Mouse (Mus musculus) left cerebral cortex, postnatal 25 days (tissue): ENCODE data around the gene Slc19a3. TPM values are rescaled to one million over a fixed set of nuclear protein-coding genes. Genes with fewer than 3 reads are reported as not detected.

Experiments used
- DNase-seq, 2 experiments: peaks; one replicate each; pipeline ENCODE4 v3.0.0; 2022; ENCODE audit warnings: low spot score in 2 of 2, mixed read lengths in 1 of 2
- intact Hi-C: fragments of 180-260 bp; cut with DNase I; formaldehyde crosslinking; loops from one replicate; pipeline ENCODE4 v1.15.1; 2025
- total RNA-seq, 2 experiments: library from RNA; stranded (reverse); gene quantifications; 2 replicates each; pipeline ENCODE4 v1.2.3; 2021

Gene Slc19a3
- total RNA-seq: 1 to 10 TPM; 2.8 to 2.9 TPM

DNA sequence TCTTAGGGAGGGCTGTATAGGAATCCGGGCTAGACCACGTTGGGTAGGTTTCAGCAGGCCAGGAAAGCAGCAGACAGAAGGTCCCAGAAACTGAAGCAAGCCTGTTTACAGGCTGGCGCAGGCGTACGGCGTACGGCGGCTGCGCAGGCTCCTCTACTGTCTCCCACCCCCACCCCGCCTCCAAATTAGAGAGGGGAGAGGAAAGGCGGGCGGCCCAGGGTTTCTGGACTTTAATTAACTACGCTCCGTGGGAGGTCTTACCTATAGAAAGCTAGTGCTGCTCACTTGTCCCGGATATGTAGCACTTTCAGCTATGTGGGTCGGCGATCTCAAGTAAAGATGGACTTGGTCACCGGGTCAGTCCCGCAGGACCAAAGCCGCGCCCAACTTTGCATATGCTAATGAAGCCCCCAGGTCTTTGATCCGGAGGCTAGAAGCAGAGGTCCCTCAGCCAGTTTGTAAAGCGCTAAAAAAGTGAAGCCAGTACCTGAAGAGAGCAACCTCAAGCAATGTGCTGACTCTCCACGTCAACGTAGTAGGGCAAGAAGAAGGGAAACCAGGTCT is at the start of gene Slc19a3:
Gene Slc19a3, minus strand, starts transcription at position 340 of the 564 bp plus-strand sequence.
- intact Hi-C loops: no loop called here

DNA sequence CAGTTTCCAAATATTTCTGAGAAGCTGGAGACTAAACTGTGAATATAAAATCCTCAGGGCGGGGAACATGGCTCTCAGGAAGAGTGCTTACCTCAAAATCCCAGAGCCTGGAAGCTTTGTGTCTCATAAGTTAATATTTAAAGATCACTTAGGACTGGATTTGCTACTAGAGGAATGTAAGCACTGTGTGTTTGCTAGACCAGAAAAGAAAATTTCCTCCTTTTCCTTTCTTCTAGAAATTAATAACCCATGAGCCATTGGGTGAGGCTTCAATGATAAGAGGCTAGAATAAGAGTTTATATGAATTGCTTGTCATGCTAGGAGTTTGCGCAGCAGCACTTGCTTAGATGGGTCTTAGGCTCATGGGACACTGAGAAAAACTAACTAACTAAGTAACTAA is 46.5 kb upstream of the Slc19a3 start:
- intact Hi-C loops: no loop called here
- DNase-seq: no peak

More for the DNA sequence above, at the start of gene Slc19a3:
- DNase-seq: peak; percentile 32 to 59

DNA sequence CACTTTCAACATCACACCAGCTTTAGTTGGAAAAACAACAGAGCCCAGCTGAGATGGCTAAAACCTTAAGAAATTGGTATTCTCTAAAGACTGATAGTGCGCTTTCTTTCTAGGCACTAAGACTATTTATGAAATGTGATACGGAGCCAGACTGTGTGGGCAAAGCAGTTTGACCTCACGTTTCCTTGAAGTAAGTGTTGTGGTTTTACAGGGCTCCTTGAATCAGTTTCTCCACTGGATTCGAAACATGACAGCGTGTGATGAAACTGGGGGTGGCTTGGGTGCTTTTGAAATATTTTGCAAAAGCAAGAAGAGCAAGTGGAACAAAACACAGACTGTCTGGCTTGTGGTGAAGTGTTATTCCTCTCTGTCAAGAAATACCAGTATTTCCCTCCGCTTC is 38.8 kb upstream of the Slc19a3 start:
- DNase-seq: peak; percentile 7 to 21
- intact Hi-C loops: loop anchor here (5.0 kb wide), 1 partner anchor 285 kb away; no protein-coding TSS in a partner anchor

GRCm38 (mm10) chr1:83076190-83076917 is 38.1 kb upstream of the Slc19a3 start:
- peak; percentile 47 to 55 for DNase-seq
- intact Hi-C loops: loop anchor here (5.0 kb wide), 1 partner anchor 284 kb away; no protein-coding TSS in a partner anchor

DNA sequence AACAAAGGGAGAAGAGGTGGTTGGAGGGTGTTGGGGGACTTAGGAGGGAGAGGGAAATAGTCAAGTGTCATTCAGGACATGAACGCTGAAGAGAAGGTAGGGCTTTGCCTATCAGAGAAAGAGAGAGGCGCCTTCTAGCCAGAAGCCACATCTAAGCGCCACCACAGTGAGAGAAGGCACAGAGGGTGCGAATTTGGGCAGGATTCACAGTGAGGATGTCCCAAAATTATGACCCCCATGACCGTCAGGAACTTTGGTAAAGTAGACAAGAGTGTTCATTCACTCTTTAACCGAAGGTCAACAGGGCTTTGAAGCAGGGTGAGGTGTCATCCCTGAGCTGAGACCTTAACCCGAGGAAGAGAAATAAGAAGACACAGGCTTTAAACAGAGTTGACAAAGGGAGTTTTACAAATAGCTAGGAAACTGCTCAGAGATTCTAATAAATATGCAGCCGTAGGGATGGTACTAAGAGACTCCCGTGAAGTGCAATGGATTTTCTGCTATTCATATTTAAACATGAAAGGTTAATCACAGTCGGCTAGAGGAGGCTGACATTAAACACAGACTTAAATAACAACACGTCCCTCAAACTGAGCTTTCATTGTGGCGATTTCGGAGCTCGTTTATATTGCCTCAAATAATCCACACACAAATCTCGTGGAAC is 37.4 kb upstream of the Slc19a3 start:
- intact Hi-C loops: loop anchor here (5.0 kb wide), 1 partner anchor 283 kb away; no protein-coding TSS in a partner anchor

GRCm38 (mm10) chr1:83067205-83067604 is 29.0 kb upstream of the Slc19a3 start:
- intact Hi-C loops: loop anchor here (5.0 kb wide), 1 partner anchor 650 kb away; no protein-coding TSS in a partner anchor
- DNase-seq: peak in 1 of 2 experiments; percentile 33

More for the DNA sequence above, 37.4 kb upstream of the Slc19a3 start:
- no peak for DNase-seq

- intact Hi-C loops: loop anchor here (5.0 kb wide), 1 partner anchor 651 kb away; no protein-coding TSS in a partner anchor
- peak in 1 of 2 experiments; percentile 29 for DNase-seq
Observed at GRCm38 (mm10) chr1:83066577-83066976, 28.3 kb upstream of the Slc19a3 start.

DNA sequence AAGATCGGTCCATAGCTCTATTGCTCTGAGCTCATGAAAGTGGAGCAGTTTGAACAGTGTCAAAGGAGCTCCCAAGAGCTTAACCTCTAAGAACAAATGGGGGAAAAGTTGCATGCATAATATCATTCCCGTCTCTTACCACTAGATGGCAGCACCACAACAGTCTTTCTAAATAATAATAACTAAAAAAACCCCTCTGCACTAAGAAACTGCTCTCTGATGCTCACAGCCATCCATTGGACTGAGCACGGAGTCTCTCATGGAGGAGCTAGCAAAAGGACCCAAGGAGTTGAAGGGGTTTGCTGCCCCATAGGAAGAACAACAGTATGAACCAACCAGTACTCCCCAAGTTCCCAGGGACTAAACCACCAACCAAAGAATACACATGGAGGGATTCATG is 26.6 kb upstream of the Slc19a3 start:
- peak; percentile 6 to 36 for DNase-seq
- intact Hi-C loops: loop anchor here (5.0 kb wide), 2 partner anchors 122 to 652 kb away; no protein-coding TSS in a partner anchor

- intact Hi-C loops: loop anchor here (5.0 kb wide), 1 partner anchor 127 kb away; no protein-coding TSS in a partner anchor
- DNase-seq: no peak
Observed at GRCm38 (mm10) chr1:83060643-83061042, 22.4 kb upstream of the Slc19a3 start, which contains the start of gene Krtap28-13. Krtap28-13 (plus strand) TSS chr1:83060930.

DNA sequence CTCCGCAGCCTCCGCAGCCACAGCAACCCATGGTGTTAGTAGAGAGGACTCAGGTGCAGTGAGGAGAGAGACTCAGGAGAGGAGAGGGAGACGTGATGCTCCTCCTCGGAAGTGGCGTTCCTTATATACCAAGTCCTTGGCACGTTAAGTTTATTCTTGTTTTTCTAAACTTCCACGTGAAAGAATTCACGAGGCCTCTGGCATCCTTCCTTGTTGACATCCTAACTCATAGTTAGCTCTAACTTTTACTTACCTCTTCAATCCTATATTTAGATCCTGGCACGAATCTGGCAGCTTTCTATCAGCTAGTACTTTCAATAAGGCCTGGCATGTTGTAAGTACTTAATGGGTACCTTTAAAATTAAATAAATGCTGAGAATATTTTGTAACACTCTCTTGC is 21.0 kb upstream of the Slc19a3 start, which contains the start of gene A030005K14Rik:
Gene A030005K14Rik, minus strand, starts transcription at position 101 of the 400 bp plus-strand sequence.
- intact Hi-C loops: no loop called here
- no peak for DNase-seq

DNA sequence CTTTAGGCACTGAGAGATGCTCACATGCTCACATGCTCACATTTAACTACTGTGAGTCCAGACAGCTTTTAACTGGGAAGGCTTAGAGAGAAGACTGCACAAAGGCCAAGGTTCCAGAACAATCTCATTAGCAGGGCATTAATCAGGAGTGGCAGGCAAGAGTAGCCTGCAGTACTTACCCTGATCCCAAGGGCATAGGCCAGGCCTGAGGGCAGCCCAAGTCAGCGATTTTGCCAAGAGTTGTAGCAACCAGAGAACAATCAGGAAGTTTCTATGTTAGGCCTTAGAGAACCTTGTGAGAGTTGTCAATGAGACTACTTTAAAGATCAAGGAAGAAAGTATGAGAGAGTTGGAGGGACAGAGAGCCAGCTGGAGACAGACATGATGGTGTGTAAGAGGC is 20.2 kb upstream of the Slc19a3 start:
- intact Hi-C loops: no loop called here
- no peak for DNase-seq

DNA sequence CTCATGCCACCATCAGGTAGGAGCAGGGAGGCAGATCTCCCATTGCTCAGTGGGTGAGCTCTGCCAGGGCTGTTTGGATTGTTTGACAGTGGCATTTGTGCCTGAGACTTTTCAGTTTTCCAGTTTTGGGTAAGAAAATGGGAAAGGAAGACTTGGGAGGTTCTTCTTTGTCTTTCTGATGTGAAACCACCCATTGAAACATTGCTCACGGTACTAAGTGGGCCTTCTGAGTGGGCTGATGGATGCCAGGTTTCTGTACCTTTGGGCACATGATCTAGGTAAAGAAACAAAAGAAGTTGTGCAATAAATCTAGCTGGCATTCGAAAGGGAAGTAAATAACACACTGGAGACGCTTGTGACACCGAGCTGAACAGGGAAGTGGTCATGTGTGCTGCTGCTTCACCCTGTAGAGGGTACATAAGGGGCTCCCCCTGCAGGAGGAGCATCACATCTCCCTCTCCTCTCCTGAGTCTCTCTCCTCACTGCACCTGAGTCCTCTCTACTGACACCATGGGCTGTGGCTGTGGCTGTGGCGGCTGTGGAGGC is 6.7 kb upstream of the Slc19a3 start, which contains the start of gene Gm47969:
Gene Gm47969, plus strand, starts transcription at position 51 of the 546 bp plus-strand sequence.
- intact Hi-C loops: no loop called here
- DNase-seq: no peak

- intact Hi-C loops: no loop called here
Observed at GRCm38 (mm10) chr1:83042380-83042779, 4.1 kb upstream of the Slc19a3 start, which contains the start of gene Krtap28-10. Krtap28-10 (minus strand) TSS chr1:83042480.

GRCm38 (mm10) chr1:83039080-83039479 is 832 bp upstream of the Slc19a3 start:
- no peak for DNase-seq
- intact Hi-C loops: no loop called here

More at GRCm38 (mm10) chr1:83042380-83042779, 4.1 kb upstream of the Slc19a3 start, which contains the start of gene Krtap28-10:
- no peak for DNase-seq

- intact Hi-C loops: no loop called here
- no peak for DNase-seq
Observed at GRCm38 (mm10) chr1:83036892-83037667, 1.2 kb downstream of the Slc19a3 start.

DNA sequence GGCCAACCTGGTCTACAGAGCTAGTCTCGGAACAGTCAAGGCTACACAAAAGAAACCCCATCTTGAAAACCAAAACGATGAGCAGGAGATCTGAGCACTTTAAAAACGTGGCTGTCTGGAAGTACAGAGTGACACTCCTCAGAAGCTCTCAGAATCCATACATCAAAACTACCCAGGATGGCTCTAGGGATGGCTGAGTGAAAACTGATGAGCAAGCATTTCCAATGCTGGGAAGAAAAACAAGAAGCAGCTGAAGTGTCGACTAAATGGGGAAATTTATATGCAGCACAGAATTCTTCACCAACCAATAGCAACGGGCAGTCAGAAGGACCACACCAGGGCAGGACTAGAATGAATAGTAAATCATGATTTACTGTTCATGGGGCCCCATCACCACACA is 3.7 kb downstream of the Slc19a3 start:
- intact Hi-C loops: no loop called here
- DNase-seq: no peak

- intact Hi-C loops: no loop called here
Observed at GRCm38 (mm10) chr1:83032508-83032907, 5.7 kb downstream of the Slc19a3 start.

DNA sequence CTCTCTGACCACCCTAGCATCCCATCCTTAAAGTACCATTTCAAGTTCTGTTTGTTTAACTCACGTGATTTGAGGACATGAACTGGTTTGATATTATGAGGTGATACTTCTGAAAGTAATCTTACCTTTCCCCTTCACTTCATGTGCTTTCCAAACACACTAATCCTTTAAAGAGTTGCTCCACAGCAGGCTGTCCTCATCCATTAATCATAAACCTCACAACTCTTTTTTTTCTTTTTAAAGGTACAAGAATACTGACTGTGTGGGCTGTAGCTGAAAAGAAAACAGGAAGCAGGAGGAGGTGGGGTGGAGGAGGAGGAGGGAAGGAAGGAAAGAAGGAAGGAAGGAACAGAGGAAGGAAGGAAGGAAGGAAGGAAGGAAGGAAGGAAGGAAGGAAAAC is 6.3 kb downstream of the Slc19a3 start:
- intact Hi-C loops: no loop called here
- no peak for DNase-seq

More at GRCm38 (mm10) chr1:83032508-83032907, 5.7 kb downstream of the Slc19a3 start:
- no peak for DNase-seq

DNA sequence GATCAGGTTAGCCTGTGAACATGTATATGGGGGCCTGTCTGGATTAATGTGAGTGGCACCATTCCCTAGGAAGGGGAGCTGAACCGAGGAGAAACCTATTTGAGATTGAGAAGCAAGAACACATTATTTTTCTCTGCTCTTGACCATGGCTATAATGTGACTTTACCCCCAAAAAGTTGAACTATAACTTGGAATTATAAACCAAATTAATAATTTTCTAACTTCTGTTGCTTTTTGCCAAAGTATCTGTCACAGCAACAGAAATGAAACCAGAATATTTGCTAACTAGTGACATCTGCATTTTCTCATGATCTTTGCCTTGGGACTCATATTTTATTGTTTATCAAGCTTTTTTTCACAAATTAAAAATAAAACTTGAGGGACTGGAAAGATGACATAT is 21.7 kb downstream of the Slc19a3 start:
- intact Hi-C loops: no loop called here
- no peak for DNase-seq
